Mouse (Mus musculus) cerebellum, adult 2 months (tissue): ENCODE data around the gene Notch2. TPM values are rescaled to one million over a fixed set of nuclear protein-coding genes. Genes with fewer than 3 reads are reported as not detected.

Experiments used
- DNase-seq, 2 experiments: peaks; one replicate each; pipeline ENCODE4 v3.0.0; 2021
- H3K27ac ChIP-seq: fragments of 200-500 bp; 2 replicates; pipeline ENCODE4 v1.5.1; 2012; ENCODE audit warnings: low read length, control low read depth, inconsistent platforms; ENCODE audit not compliant: insufficient read depth
- H3K27me3 ChIP-seq: fragments of 200-500 bp; 2 replicates; pipeline ENCODE4 v1.6.1; 2012; ENCODE audit warnings: inconsistent platforms, mild to moderate bottlenecking, low read length, moderate library complexity; ENCODE audit not compliant: control insufficient read depth, insufficient read depth
- H3K4me1 ChIP-seq: fragments of 200-500 bp; 2 replicates; pipeline ENCODE4 v1.6.1; 2011; ENCODE audit warnings: low read length; ENCODE audit not compliant: control insufficient read depth, insufficient read depth
- H3K4me3 ChIP-seq: fragments of 200-500 bp; replicated peaks from 2 replicates; pipeline ENCODE3; 2011; ENCODE audit warnings: mild to moderate bottlenecking, low read depth, low read length, control low read depth; ENCODE audit not compliant: insufficient read depth
- CTCF ChIP-seq: fragments of 200-500 bp; IDR thresholded peaks from 2 replicates; pipeline ENCODE4 v1.5.1; 2011; ENCODE audit warnings: low read depth, mild to moderate bottlenecking, control low read depth, low read length, moderate library complexity, borderline replicate concordance; ENCODE audit not compliant: insufficient read depth
- POLR2A ChIP-seq: fragments of 200-500 bp; IDR thresholded peaks from 2 replicates; pipeline ENCODE4 v1.6.1; 2011; ENCODE audit warnings: low read length, control low read depth, borderline replicate concordance; ENCODE audit not compliant: insufficient read depth
- WGBS: fragments of 180-500 bp; shearing (Covaris S2); methylation state at CpG from one replicate; pipeline ENCODE4 v1.1.7; 2018; 5-methylcytosine and 5-hydroxymethylcytosine counted together
- polyA plus RNA-seq: library from polyadenylated mRNA; depleted of rRNA; stranded (reverse); fragments of >200 nt; gene quantifications from 2 replicates; pipeline ENCODE4 v1.2.3, GENCODE M21; 2012

The Notch2 gene
- polyA plus RNA-seq, 1 experiment: 5.1 TPM

DNA sequence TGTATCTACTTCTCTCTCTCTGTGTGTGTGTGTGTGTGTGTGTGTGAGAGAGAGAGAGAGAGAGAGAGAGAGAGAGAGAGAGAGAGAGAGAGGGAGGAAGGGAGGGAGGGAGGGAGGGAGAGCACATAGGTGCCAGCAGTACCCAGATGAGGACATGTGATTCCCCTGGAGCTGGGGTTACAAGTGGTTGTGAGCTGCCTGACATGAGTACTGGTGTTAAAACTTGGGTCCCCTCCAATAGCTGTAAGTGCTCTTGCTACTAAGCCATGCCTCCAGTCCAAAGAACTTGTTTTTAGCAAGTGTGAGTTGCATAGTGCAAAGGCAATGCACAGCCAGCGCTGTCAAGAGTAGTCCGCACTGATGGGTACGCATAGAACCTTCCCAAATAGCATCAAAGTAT, 26.2 kb upstream of the Notch2 start:
- WGBS: 95% methylated on average over 3 of the region's 3 CpGs
- no peak for DNase-seq

DNA sequence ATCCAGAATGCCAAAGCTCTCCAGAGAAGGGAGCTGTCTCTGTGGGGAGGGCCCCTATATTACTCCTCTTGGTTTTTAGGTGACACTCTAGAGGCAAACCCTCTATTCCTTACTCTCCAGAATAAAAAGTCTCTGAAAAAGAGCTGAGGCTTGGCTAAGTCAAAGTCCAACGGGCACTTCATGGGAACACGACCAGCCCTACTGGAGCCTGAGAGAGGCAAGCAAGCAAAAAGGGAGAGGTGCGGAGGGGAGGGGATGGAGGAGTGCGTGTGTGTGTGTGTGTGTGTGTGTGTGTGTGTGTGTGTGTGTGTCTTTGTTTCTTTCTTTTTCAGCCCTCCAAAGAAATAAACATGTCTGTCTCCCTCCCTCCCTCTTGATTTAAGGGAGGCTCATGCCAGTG, 24.6 kb upstream of the Notch2 start:
- Histone ChIP-seq H3K27ac (no peak overlapping the region), H3K4me1 (no peaks in the 10 kb centered on the region), H3K4me3 (no peak overlapping the region), H3K27me3 (no peaks in the 10 kb centered on the region)
- no peak for DNase-seq
- TF ChIP-seq CTCF (no peak), POLR2A (no peak)
- WGBS: 75% methylated on average over 4 of the region's 4 CpGs

More for the DNA sequence above, 26.2 kb upstream of the Notch2 start:
- Histone ChIP-seq H3K27me3 (no peaks in the 10 kb centered on the region), H3K4me1 (no peaks in the 10 kb centered on the region), H3K27ac (no peak overlapping the region), H3K4me3 (no peak overlapping the region)
- TF ChIP-seq CTCF (no peak), POLR2A (no peak)

DNA sequence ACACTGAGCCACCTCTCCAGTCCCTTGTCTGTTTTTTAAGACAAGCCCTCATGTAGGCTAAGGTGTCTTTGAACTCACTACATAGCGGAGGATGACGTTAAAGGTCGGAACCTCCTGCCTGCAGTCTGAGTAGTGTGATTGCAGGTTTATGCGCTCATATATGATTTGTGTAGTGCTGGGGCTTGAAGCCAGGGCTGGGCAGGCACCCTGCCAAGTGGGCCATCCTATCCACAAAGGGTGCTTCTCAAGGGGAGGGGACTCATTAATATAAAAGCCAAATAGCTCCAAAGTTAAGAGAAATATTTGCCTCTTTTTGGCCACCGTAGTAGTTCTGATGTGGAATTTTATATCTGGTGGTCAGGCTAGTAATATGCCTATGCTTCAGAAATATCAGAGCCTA, 22.8 kb upstream of the Notch2 start:
- Histone ChIP-seq H3K27me3 (no peaks in the 10 kb centered on the region), H3K4me3 (no peak overlapping the region), H3K4me1 (no peaks in the 10 kb centered on the region), H3K27ac (no peak overlapping the region)
- no peak for TF ChIP-seq CTCF
- no peak for TF ChIP-seq POLR2A
- 90% methylated on average over 5 of the region's 5 CpGs for WGBS
- no peak for DNase-seq

DNA sequence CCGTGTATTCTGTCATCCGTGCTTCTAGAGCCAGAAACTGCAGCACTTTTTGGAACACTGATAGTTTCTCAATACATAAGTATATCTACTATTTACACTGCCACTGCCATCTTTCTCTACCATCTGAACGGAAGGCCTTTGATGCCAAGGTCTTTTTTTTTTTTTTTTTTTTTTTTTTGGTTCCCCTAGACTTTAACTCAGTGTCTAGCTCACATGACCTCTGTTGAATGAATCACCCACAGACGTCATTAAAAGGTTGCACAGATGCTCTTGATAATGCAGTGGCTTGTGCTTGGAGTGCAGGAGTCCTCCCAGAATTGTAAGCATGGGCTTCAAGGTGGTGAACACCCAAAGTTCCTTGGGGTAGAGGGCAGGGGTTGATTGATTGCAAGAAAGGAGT, 21.0 kb upstream of the Notch2 start:
- Histone ChIP-seq H3K4me1 (no peaks in the 10 kb centered on the region), H3K27me3 (no peaks in the 10 kb centered on the region), H3K4me3 (no peak overlapping the region), H3K27ac (no peak overlapping the region)
- no peak for DNase-seq
- no peak for TF ChIP-seq CTCF
- TF ChIP-seq POLR2A: no peak
- WGBS: 80% methylated on average over 4 of the region's 4 CpGs

DNA sequence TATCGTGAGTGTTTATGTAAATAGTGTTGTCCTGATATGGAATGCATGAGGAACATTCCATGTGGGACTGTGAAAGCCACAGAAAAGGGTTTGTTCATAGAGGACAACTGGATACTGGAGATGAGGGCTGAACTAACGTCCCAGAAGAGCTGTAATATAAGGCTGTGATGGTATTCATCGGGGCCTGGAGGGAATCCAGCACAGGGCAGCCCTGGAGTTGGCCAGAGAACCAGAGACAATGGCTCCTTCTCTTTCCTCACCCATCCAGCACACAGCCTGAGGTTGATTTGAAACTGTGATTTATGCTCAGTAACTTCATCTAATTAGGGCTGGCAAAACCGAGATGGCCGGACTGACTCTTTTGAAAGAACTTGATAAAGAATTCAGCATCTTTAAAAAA, 20.1 kb upstream of the Notch2 start:
- H3K27me3 ChIP-seq: no peaks in the 10 kb centered on the region
- no peak for TF ChIP-seq POLR2A
- TF ChIP-seq CTCF: no peak
- WGBS: 63% methylated on average over 5 of the region's 5 CpGs
- H3K4me1 ChIP-seq: no peaks in the 10 kb centered on the region
- no peak for DNase-seq
- H3K4me3 ChIP-seq: no peak overlapping the region
- no peak overlapping the region for H3K27ac ChIP-seq

DNA sequence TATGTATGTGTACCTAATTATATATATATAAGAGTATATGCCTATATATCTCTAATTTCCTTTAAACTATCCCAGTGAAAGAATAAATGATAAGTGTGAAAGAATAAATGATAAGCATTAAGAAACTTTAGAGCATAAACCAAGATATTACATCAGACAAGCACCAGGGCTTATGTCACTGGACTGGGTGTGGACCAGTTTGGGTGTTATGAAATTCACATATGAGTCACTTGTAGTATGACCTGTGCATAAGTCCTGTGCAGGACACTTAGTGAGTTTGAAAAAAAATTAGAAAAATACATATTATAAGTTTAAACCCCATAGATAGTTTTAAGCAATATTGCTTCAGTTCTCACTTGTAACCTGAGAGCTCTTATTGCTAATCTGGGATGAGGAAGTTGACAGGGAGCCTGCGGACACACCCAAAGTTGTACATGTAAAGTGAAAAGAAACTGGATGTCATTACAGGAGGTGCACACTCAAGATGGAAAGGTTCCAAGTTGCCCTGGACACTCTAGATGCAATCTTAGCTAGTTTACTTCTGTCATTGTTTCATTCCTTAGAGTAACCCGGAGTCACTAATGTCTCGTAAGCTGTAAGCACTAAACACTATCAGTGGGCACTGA, 19.3 kb upstream of the Notch2 start:
- Histone ChIP-seq H3K27me3 (no peaks in the 10 kb centered on the region), H3K4me1 (no peaks in the 10 kb centered on the region), H3K27ac (no peak overlapping the region), H3K4me3 (no peak overlapping the region)
- TF ChIP-seq POLR2A (no peak), CTCF (no peak)
- WGBS: 90% methylated on average over 3 of the region's 3 CpGs
- DNase-seq: no peak

DNA sequence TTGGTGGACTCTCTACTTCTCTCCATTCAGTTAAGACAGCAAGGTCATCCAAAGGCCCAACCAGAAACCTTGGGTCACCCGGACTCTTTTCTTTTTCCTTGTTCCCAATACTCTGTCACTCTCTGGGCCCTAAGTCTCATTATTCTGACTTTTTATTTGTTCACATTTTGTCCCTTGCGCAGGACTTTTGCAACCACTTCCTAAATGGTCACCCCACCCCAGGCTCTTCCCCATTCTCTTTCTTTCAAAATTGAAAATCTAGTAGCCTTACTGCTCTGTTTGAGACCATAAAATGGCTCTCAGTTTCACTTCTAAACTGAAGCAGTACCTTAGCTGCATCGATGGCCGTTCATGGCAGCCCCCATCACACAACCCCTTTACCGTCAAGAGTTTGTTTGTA, 18.5 kb upstream of the Notch2 start:
- WGBS: 95% methylated on average over 5 of the region's 5 CpGs

DNA sequence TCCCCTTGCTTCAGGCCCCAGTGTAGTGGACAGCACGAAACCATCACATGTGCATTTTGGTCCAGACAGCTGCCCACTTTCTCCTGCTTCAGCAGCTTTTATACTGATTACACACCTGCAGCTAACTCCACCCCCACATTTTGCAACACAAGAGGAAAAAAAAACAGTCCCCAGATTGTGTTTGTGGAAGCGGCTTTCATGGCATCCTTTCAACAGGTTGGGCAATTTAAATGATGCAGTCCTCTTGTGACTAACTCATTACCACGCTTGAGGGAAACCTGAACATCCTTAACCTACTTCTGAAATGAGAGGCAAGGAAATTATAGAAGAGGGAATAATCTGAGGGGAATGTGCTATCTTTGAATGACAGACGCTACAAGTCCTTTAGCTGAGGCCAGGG, 15.0 kb upstream of the Notch2 start:
- DNase-seq: no peak
- Histone ChIP-seq H3K4me3 (no peak overlapping the region), H3K27ac (no peak overlapping the region), H3K27me3 (no peaks in the 10 kb centered on the region), H3K4me1 (no peaks in the 10 kb centered on the region)
- no peak for TF ChIP-seq CTCF
- no peak for TF ChIP-seq POLR2A
- 84% methylated on average over 4 of the region's 4 CpGs for WGBS

More for the DNA sequence above, 18.5 kb upstream of the Notch2 start:
- TF ChIP-seq POLR2A: no peak
- no peak for TF ChIP-seq CTCF
- DNase-seq: no peak
- Histone ChIP-seq H3K4me3 (no peak overlapping the region), H3K4me1 (no peaks in the 10 kb centered on the region), H3K27me3 (no peaks in the 10 kb centered on the region), H3K27ac (no peak overlapping the region)
